Mouse (Mus musculus) MEL (cell line): ENCODE data around the gene Cabcoco1.

Experiments
- CTCF ChIP-seq, 3 experiments: IDR thresholded peaks in 2 of 3; conservative IDR thresholded peaks in 1 of 3; 2 replicates each; pipeline ENCODE4 v1.5.1; 2011 to 2012; ENCODE audit warnings: low read length in 3 of 3, low read depth in 2 of 3, mild to moderate bottlenecking in 2 of 3, improper control_type of control experiment in 1 of 3, inconsistent platforms in 1 of 3, mixed read lengths in 1 of 3, moderate library complexity in 1 of 3; ENCODE audit not compliant: control insufficient read depth in 1 of 3, insufficient read depth in 1 of 3, poor library complexity in 1 of 3, severe bottlenecking in 1 of 3
- MAX ChIP-seq: IDR thresholded peaks from 2 replicates; pipeline ENCODE4 v1.6.1; 2011; ENCODE audit warnings: low read length, improper control_type of control experiment
- POLR2A ChIP-seq, 2 experiments: IDR thresholded peaks; 2 replicates each; pipeline ENCODE4 v1.6.1; 2011 to 2012; ENCODE audit warnings: low read length in 2 of 2, mild to moderate bottlenecking in 2 of 2, control low read depth in 1 of 2, improper control_type of control experiment in 1 of 2, low read depth in 1 of 2, moderate library complexity in 1 of 2; ENCODE audit not compliant: control insufficient read depth in 1 of 2, insufficient read depth in 1 of 2, poor library complexity in 1 of 2

GRCm38 (mm10) chr10:68459784-68460183, 81.9 kb downstream of the Cabcoco1 start:
- TF ChIP-seq CTCF (IDR thresholded peaks at IDR 0.05 in 2 of 3, conservative IDR thresholded peaks at IDR 0.05 in 1 of 3; ENCODE audit: control insufficient read depth in 1 of 3, insufficient read depth in 1 of 3, low read depth in 2 of 3, low read length in 3 of 3, poor library complexity in 1 of 3, severe bottlenecking in 1 of 3), result no peak
- TF ChIP-seq MAX, result no peak
- TF ChIP-seq POLR2A (IDR thresholded peaks at IDR 0.05; ENCODE audit: control insufficient read depth in 1 of 2, insufficient read depth in 1 of 2, low read depth in 1 of 2, low read length in 2 of 2, poor library complexity in 1 of 2), result no peak
